Mouse (Mus musculus): Measurements from ENCODE around the gene Ksr2. TPM values are rescaled to one million over a fixed set of nuclear protein-coding genes. Genes with fewer than 3 reads are reported as not detected.

Ksr2 gene
- total and polyA plus RNA-seq, 3 experiments = 0.36 to 1.3 (median 1.2) TPM

DNA sequence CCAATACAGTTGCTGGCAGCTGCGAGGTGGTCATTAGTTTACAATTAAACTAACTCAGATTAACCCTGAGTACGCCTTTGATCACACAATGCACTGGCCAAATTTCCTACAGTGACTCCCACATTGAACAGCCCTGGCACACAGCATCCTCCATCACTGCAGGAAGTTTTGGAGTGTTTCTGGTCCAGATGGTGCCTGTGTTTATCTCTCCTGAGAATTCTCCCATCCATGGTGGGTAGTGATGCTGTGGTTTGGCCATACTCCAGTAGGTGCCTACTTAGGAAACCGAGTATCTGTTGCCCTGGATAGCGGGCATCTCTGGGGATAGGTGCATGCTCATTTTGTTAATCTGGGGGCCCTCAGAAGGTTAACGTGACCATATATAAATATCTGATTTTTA lies 163.8 kb downstream of the Ksr2 start:
- dilution Hi-C loops (cut with MboI; ENCODE audit: extremely low pct_ligation_motif_present, extremely low pct_unique_long_range_greater_than_20kb, low sequenced_read_pairs) = no loop called here
- no peak for DNase-seq (ENCODE audit: extremely low read depth)
- no peaks in the 10 kb centered on the region for H3K9me3 ChIP-seq (replicated peaks; ENCODE audit: low read length)

DNA sequence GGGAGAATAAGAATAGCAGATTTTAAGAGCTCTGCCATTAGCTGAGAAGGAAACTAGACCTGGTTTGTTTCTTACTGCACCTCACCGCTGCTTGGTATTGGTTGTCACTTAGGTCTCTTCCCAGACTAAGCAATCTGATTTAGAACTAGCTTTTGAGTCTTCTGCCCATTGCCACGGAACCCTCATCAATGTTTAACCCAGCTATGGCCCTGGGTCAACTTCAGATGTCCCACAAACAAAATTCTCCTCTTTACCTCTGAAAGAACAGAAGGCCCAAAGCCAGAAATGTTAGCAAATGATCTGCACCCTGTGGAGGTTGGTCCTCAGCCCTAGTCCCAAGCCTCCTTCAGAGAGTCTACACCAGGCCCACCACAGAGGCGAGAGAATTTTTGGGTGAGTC lies 167.9 kb downstream of the Ksr2 start:
- in situ Hi-C loops (cut with MboI; ENCODE audit: low pct_ligation_motif_present, low pct_unique_long_range_greater_than_20kb, low sequenced_read_pairs) = no loop called here
- Histone ChIP-seq H3K9ac (ENCODE audit: insufficient read depth, low read depth) (no peak overlapping the region), H3K27ac (ENCODE audit: insufficient read depth, low read depth) (no peak overlapping the region), H3K27me3 (replicated peaks) (no peaks in the 10 kb centered on the region), H3K79me2 (replicated peaks; ENCODE audit: control insufficient read depth, extremely low read depth, insufficient read depth, poor library complexity, severe bottlenecking) (no peaks in the 10 kb centered on the region), H3K4me3 (replicated peaks in 1 of 3; ENCODE audit: low read depth in 2 of 3, low read length in 2 of 3, poor library complexity in 1 of 3) (no peak overlapping the region), H3K9me3 (replicated peaks; ENCODE audit: low read length) (no peaks in the 10 kb centered on the region), H3K4me1 (ENCODE audit: control insufficient read depth in 1 of 2, insufficient read depth in 2 of 2) (no peaks in the 10 kb centered on the region), H3K4me2 (ENCODE audit: insufficient read depth, low read depth, poor library complexity, severe bottlenecking) (no peak overlapping the region), H3K36me3 (replicated peaks in 1 of 2; ENCODE audit: control insufficient read depth in 1 of 2, insufficient read depth in 1 of 2, low read length in 1 of 2) (no peaks in the 10 kb centered on the region)
- dilution Hi-C loops (cut with MboI; ENCODE audit: extremely low pct_ligation_motif_present, extremely low pct_unique_long_range_greater_than_20kb, low sequenced_read_pairs) = no loop called here
- no peak for TF ChIP-seq E2F4 (IDR thresholded peaks at IDR 0.05; ENCODE audit: insufficient replicate concordance, low read depth, low read length)
- DNase-seq (ENCODE audit: extremely low read depth) = no peak

More for the DNA sequence above, 163.8 kb downstream of the Ksr2 start:
- no peak for TF ChIP-seq PAX5 (IDR thresholded peaks at IDR 0.05; ENCODE audit: low read length)
- TF ChIP-seq USF2 (conservative IDR thresholded peaks at IDR 0.05; ENCODE audit: low read depth, low read length) = no peak
- TF ChIP-seq CHD2 (IDR thresholded peaks at IDR 0.05; ENCODE audit: low read length) = no peak
- no peak for TF ChIP-seq E2F4 (IDR thresholded peaks at IDR 0.05; ENCODE audit: insufficient replicate concordance, low read depth, low read length)
- TF ChIP-seq MAX (IDR thresholded peaks at IDR 0.05; ENCODE audit: low read length) = no peak
- H3K36me3 ChIP-seq (replicated peaks in 1 of 2; ENCODE audit: control insufficient read depth in 1 of 2, insufficient read depth in 1 of 2, low read length in 1 of 2) = no peaks in the 10 kb centered on the region
- no peak overlapping the region for H3K27ac ChIP-seq (ENCODE audit: insufficient read depth, low read depth)
- no peak overlapping the region for H3K9ac ChIP-seq (ENCODE audit: insufficient read depth, low read depth)
- no peak overlapping the region for H3K4me2 ChIP-seq (ENCODE audit: insufficient read depth, low read depth, poor library complexity, severe bottlenecking)
- H3K79me2 ChIP-seq (replicated peaks; ENCODE audit: control insufficient read depth, extremely low read depth, insufficient read depth, poor library complexity, severe bottlenecking) = no peaks in the 10 kb centered on the region
- no peaks in the 10 kb centered on the region for H3K27me3 ChIP-seq (replicated peaks)
- no peak overlapping the region for H3K4me3 ChIP-seq (replicated peaks in 1 of 3; ENCODE audit: low read depth in 2 of 3, low read length in 2 of 3, poor library complexity in 1 of 3)
- H3K4me1 ChIP-seq (ENCODE audit: control insufficient read depth in 1 of 2, insufficient read depth in 2 of 2) = no peaks in the 10 kb centered on the region
- in situ Hi-C loops (cut with MboI; ENCODE audit: low pct_ligation_motif_present, low pct_unique_long_range_greater_than_20kb, low sequenced_read_pairs) = no loop called here

DNA sequence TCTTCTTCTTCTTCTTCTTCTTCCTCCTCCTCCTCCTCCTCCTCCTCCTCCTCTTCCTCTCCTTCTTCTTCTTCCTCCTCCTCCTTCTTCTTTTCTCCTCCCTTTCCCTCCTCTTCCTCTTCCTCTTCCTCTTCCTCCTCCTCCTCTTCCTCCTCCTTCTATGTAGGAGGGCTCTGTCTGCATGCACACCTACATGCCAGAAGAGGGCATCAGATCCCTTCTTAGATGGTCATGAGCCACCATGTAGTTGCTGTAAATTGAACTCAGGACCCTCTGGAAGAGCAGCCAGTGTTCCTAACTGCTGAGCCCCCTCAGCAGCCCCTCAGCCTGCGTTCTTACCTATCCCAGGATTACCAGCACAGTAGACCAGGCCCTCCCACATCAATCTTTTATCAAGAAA lies 170.6 kb downstream of the Ksr2 start:
- no peaks in the 10 kb centered on the region for H3K27me3 ChIP-seq (replicated peaks)
- no peak for TF ChIP-seq MAX (IDR thresholded peaks at IDR 0.05; ENCODE audit: low read length)
- no peak for TF ChIP-seq ZC3H11A (IDR thresholded peaks at IDR 0.05; ENCODE audit: low read depth, low read length)
- no peak for TF ChIP-seq MYC (IDR thresholded peaks at IDR 0.05; ENCODE audit: low read depth, low read length)
- TF ChIP-seq ELF1 (IDR thresholded peaks at IDR 0.05; ENCODE audit: low read depth, low read length) = no peak
- peak; percentile 42 for TF ChIP-seq RAD21 (IDR thresholded peaks at IDR 0.05; ENCODE audit: low read depth, low read length)
- TF ChIP-seq ZNF384 (IDR thresholded peaks at IDR 0.05; ENCODE audit: low read depth, low read length) = no peak
- TF ChIP-seq CTCF (conservative IDR thresholded peaks at IDR 0.05 in 1 of 2, IDR thresholded peaks at IDR 0.05 in 1 of 2; ENCODE audit: low read depth in 2 of 2, low read length in 2 of 2) = peak in 1 of 2 experiments; percentile 53; a peak in 2 of 4 replicates
- peak; percentile 40 for TF ChIP-seq SMC3 (IDR thresholded peaks at IDR 0.05; ENCODE audit: low read depth, low read length)
- TF ChIP-seq GABPA (IDR thresholded peaks at IDR 0.05; ENCODE audit: insufficient replicate concordance, low read depth, low read length) = no peak
- TF ChIP-seq TCF12 (IDR thresholded peaks at IDR 0.05; ENCODE audit: low read depth, low read length) = no peak
- TF ChIP-seq IRF4 (IDR thresholded peaks at IDR 0.05; ENCODE audit: low read depth, low read length) = no peak
- no peak for TF ChIP-seq CHD1 (IDR thresholded peaks at IDR 0.05; ENCODE audit: low read depth, low read length)
- TF ChIP-seq NELFE (IDR thresholded peaks at IDR 0.05; ENCODE audit: low read depth, low read length) = no peak
- H3K36me3 ChIP-seq (replicated peaks in 1 of 2; ENCODE audit: control insufficient read depth in 1 of 2, insufficient read depth in 1 of 2, low read length in 1 of 2) = no peaks in the 10 kb centered on the region
- H3K4me1 ChIP-seq (ENCODE audit: control insufficient read depth in 1 of 2, insufficient read depth in 2 of 2) = no peaks in the 10 kb centered on the region
- no peak overlapping the region for H3K4me3 ChIP-seq (replicated peaks in 1 of 3; ENCODE audit: low read depth in 2 of 3, low read length in 2 of 3, poor library complexity in 1 of 3)
- no peak overlapping the region for H3K9ac ChIP-seq (ENCODE audit: insufficient read depth, low read depth)
- in situ Hi-C loops (cut with MboI; ENCODE audit: low pct_ligation_motif_present, low pct_unique_long_range_greater_than_20kb, low sequenced_read_pairs) = no loop called here
- no peak overlapping the region for H3K4me2 ChIP-seq (ENCODE audit: insufficient read depth, low read depth, poor library complexity, severe bottlenecking)
- DNase-seq (ENCODE audit: extremely low read depth) = no peak
- dilution Hi-C loops (cut with MboI; ENCODE audit: extremely low pct_ligation_motif_present, extremely low pct_unique_long_range_greater_than_20kb, low sequenced_read_pairs) = no loop called here
- H3K9me3 ChIP-seq (replicated peaks; ENCODE audit: low read length) = no peaks in the 10 kb centered on the region
- no peaks in the 10 kb centered on the region for H3K79me2 ChIP-seq (replicated peaks; ENCODE audit: control insufficient read depth, extremely low read depth, insufficient read depth, poor library complexity, severe bottlenecking)
- no peak overlapping the region for H3K27ac ChIP-seq (ENCODE audit: insufficient read depth, low read depth)
